Mouse (Mus musculus): ENCODE measurements at regions not wholly inside any gene's neighbourhood (a gene's known extent, or its start where the extent isn't known, plus 50 kb on each side); places are given as distances from the start of the nearest gene placed in this dataset.

DNA sequence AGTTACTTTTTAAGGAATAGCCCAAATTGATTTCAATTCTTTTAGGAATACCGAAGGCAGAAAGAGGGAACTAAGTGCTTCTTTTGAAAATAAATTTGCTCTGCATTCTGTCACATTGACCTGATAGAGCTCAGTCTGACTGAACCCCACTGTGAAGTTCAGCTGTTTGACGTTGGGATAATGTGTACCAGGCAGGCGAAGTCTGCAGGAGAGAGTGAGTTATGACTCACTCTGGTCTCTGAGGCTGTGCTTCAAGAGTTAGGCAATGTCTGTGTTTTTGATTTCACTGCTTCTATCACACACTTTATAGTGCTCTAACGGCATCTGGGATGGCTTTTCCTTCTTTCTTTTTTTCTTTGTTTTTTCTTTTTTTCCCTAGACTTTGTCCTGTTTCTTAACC lies 283.5 kb downstream of the Naf1 start:
- no peak overlapping the region for H3K4me3 ChIP-seq (ENCODE audit: low read depth, low read length)
- DNase-seq (no peak), ATAC-seq (no peak)
- no peak overlapping the region for H3K27ac ChIP-seq (ENCODE audit: low read depth, low read length)
- no peak overlapping the region for H3K4me2 ChIP-seq (ENCODE audit: low read depth)
- TF ChIP-seq CTCF (IDR thresholded peaks at IDR 0.05; ENCODE audit: low read depth) = no peak
- no peaks in the 10 kb centered on the region for H3K4me1 ChIP-seq (ENCODE audit: insufficient read depth)
- WGBS = 66% methylated on average over 4 of the region's 4 CpGs
- no peaks in the 10 kb centered on the region for H3K27me3 ChIP-seq (ENCODE audit: insufficient read depth, low read length)
- no peaks in the 10 kb centered on the region for H3K36me3 ChIP-seq (ENCODE audit: insufficient read depth)
- H3K9ac ChIP-seq = no peak overlapping the region
- no peaks in the 10 kb centered on the region for H3K9me3 ChIP-seq (ENCODE audit: low read length)

- H3K27ac ChIP-seq (ENCODE audit: low read depth, low read length) = no peak overlapping the region
Measured at GRCm38 (mm10) chr8:67181741-67182140, 321.7 kb downstream of the Naf1 start.

GRCm38 (mm10) chr8:67199213-67199612 lies 324.4 kb upstream of the Nat3 start:
- no peak for ATAC-seq
- Histone ChIP-seq H3K4me2 (ENCODE audit: low read depth) (no peak overlapping the region), H3K36me3 (ENCODE audit: insufficient read depth) (no peaks in the 10 kb centered on the region), H3K9me3 (ENCODE audit: low read length) (no peaks in the 10 kb centered on the region), H3K4me1 (ENCODE audit: insufficient read depth) (no peaks in the 10 kb centered on the region), H3K9ac (no peak overlapping the region), H3K27me3 (ENCODE audit: insufficient read depth, low read length) (no peaks in the 10 kb centered on the region), H3K4me3 (ENCODE audit: low read depth, low read length) (no peak overlapping the region), H3K27ac (ENCODE audit: low read depth, low read length) (no peak overlapping the region)
- no peak for DNase-seq
- no peak for TF ChIP-seq CTCF (IDR thresholded peaks at IDR 0.05; ENCODE audit: low read depth)

More at GRCm38 (mm10) chr8:67181741-67182140, 321.7 kb downstream of the Naf1 start:
- Histone ChIP-seq H3K27me3 (ENCODE audit: insufficient read depth, low read length) (no peaks in the 10 kb centered on the region), H3K4me2 (ENCODE audit: low read depth) (no peak overlapping the region), H3K36me3 (ENCODE audit: insufficient read depth) (no peaks in the 10 kb centered on the region), H3K9me3 (ENCODE audit: low read length) (no peaks in the 10 kb centered on the region), H3K9ac (no peak overlapping the region), H3K4me3 (ENCODE audit: low read depth, low read length) (no peak overlapping the region), H3K4me1 (ENCODE audit: insufficient read depth) (no peaks in the 10 kb centered on the region)
- 62% methylated on average over 5 of the region's 5 CpGs for WGBS
- ATAC-seq (peak; percentile 76), DNase-seq (peak; percentile 10)
- no peak for TF ChIP-seq CTCF (IDR thresholded peaks at IDR 0.05; ENCODE audit: low read depth)

- ATAC-seq (no peak), DNase-seq (no peak)
- Histone ChIP-seq H3K4me1 (ENCODE audit: insufficient read depth) (no peaks in the 10 kb centered on the region), H3K36me3 (ENCODE audit: insufficient read depth) (no peaks in the 10 kb centered on the region), H3K27me3 (ENCODE audit: insufficient read depth, low read length) (no peaks in the 10 kb centered on the region), H3K9ac (no peak overlapping the region), H3K4me2 (ENCODE audit: low read depth) (no peak overlapping the region), H3K4me3 (ENCODE audit: low read depth, low read length) (no peak overlapping the region), H3K27ac (ENCODE audit: low read depth, low read length) (no peak overlapping the region), H3K9me3 (ENCODE audit: low read length) (no peaks in the 10 kb centered on the region)
- 15% methylated on average over 1 of the region's 1 CpGs for WGBS
- no peak for TF ChIP-seq CTCF (IDR thresholded peaks at IDR 0.05; ENCODE audit: low read depth)
Measured at GRCm38 (mm10) chr8:67206064-67206463, 317.6 kb upstream of the Nat3 start.

- no peak for ATAC-seq
- no peaks in the 10 kb centered on the region for H3K9me3 ChIP-seq (ENCODE audit: low read length)
- no peak overlapping the region for H3K9ac ChIP-seq
- no peak overlapping the region for H3K4me3 ChIP-seq (ENCODE audit: low read depth, low read length)
- TF ChIP-seq CTCF (IDR thresholded peaks at IDR 0.05; ENCODE audit: low read depth) = no peak
- no peak overlapping the region for H3K4me2 ChIP-seq (ENCODE audit: low read depth)
- H3K27me3 ChIP-seq (ENCODE audit: insufficient read depth, low read length) = no peaks in the 10 kb centered on the region
- no peaks in the 10 kb centered on the region for H3K4me1 ChIP-seq (ENCODE audit: insufficient read depth)
- H3K27ac ChIP-seq (ENCODE audit: low read depth, low read length) = no peak overlapping the region
- no peaks in the 10 kb centered on the region for H3K36me3 ChIP-seq (ENCODE audit: insufficient read depth)
- WGBS = 82% methylated on average over 7 of the region's 7 CpGs
- no peak for DNase-seq
Measured at GRCm38 (mm10) chr8:67231921-67232701, 291.5 kb upstream of the Nat3 start.

GRCm38 (mm10) chr8:67238934-67239333 lies 284.7 kb upstream of the Nat3 start:
- H3K4me3 ChIP-seq (ENCODE audit: low read depth, low read length) = no peak overlapping the region
- H3K27me3 ChIP-seq (ENCODE audit: insufficient read depth, low read length) = no peaks in the 10 kb centered on the region
- no peak for TF ChIP-seq CTCF (IDR thresholded peaks at IDR 0.05; ENCODE audit: low read depth)
- 86% methylated on average over 1 of the region's 1 CpGs for WGBS
- H3K4me2 ChIP-seq (ENCODE audit: low read depth) = no peak overlapping the region
- no peak overlapping the region for H3K9ac ChIP-seq
- no peaks in the 10 kb centered on the region for H3K36me3 ChIP-seq (ENCODE audit: insufficient read depth)
- H3K9me3 ChIP-seq (ENCODE audit: low read length) = no peaks in the 10 kb centered on the region
- no peak for DNase-seq
- ATAC-seq = no peak
- H3K4me1 ChIP-seq (ENCODE audit: insufficient read depth) = no peaks in the 10 kb centered on the region
- H3K27ac ChIP-seq (ENCODE audit: low read depth, low read length) = no peak overlapping the region

- H3K36me3 ChIP-seq (ENCODE audit: insufficient read depth) = no peaks in the 10 kb centered on the region
- H3K9me3 ChIP-seq (ENCODE audit: low read length) = no peaks in the 10 kb centered on the region
- H3K9ac ChIP-seq = no peak overlapping the region
- no peak overlapping the region for H3K27ac ChIP-seq (ENCODE audit: low read depth, low read length)
- H3K4me3 ChIP-seq (ENCODE audit: low read depth, low read length) = no peak overlapping the region
- no peak overlapping the region for H3K4me2 ChIP-seq (ENCODE audit: low read depth)
- ATAC-seq (no peak), DNase-seq (no peak)
- TF ChIP-seq CTCF (IDR thresholded peaks at IDR 0.05; ENCODE audit: low read depth) = no peak
- 73% methylated on average over 6 of the region's 6 CpGs for WGBS
- no peaks in the 10 kb centered on the region for H3K27me3 ChIP-seq (ENCODE audit: insufficient read depth, low read length)
- no peaks in the 10 kb centered on the region for H3K4me1 ChIP-seq (ENCODE audit: insufficient read depth)
Measured at GRCm38 (mm10) chr8:67278759-67279158, 244.9 kb upstream of the Nat3 start.
